Mouse (Mus musculus) CH12.LX (cell line): ENCODE measurements around the gene Tbx21.

ENCODE experiments used
- CTCF ChIP-seq, 2 experiments: IDR thresholded peaks in 1 of 2; conservative IDR thresholded peaks in 1 of 2; 2 replicates each; pipeline ENCODE4 v1.5.1; 2011 to 2012; ENCODE audit warnings: low read depth in 2 of 2, low read length in 2 of 2, improper control_type of control experiment in 1 of 2, inconsistent platforms in 1 of 2, mild to moderate bottlenecking in 1 of 2, moderate library complexity in 1 of 2
- RAD21 ChIP-seq: IDR thresholded peaks from 2 replicates; pipeline ENCODE4 v1.6.1; 2011; ENCODE audit warnings: low read depth, mild to moderate bottlenecking, low read length, improper control_type of control experiment, moderate library complexity

GRCm38 (mm10) chr11:97147333-97147732 lies 32.2 kb upstream of the Tbx21 start:
- TF ChIP-seq RAD21 (no peak), CTCF (conservative IDR thresholded peaks at IDR 0.05 in 1 of 2, IDR thresholded peaks at IDR 0.05 in 1 of 2; ENCODE audit: low read depth in 2 of 2, low read length in 2 of 2) (no peak)
